Mouse (Mus musculus): ENCODE results near the gene Aldh9a1. TPM values are rescaled to one million over a fixed set of nuclear protein-coding genes. Genes with fewer than 3 reads are reported as not detected.
"Not testable (repeated sequence)": the region's sequence is repeated elsewhere in the genome, so short reads cannot be mapped to it uniquely, and the experiment has no call there.

Aldh9a1 gene
- polyA plus RNA-seq, 1 experiment from 2014 or later, result 36.2 TPM

DNA sequence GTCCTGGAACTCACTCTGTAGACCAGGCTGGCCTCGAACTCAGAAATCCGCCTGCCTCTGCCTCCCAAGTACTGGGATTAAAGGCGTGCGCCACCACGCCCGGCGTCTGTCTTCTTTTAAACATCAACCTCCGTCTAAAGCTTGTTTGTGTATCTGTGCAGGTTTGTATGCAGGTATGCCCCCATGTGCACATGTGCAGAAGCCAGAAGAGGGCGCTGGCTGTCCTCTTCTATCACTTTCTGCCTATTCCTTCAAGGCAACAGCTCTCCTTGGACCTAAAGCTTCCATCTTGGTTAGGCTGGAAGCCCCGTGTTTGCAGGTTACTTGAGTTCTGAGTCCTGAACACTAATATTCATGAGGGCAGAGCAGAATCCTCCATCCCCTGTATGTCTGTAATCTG is 7.0 kb upstream of the Aldh9a1 start:
- no peaks in the 10 kb centered on the region for H3K27me3 ChIP-seq (ENCODE audit: control insufficient read depth, insufficient read depth, low read length)
- 90% methylated on average over 9 of the region's 10 CpGs for WGBS
- no peaks in the 10 kb centered on the region for H3K36me3 ChIP-seq (ENCODE audit: control insufficient read depth, insufficient read depth, low read length)
- no peak for DNase-seq (ENCODE audit: low spot score)
- no peak overlapping the region for H3K4me3 ChIP-seq (ENCODE audit: low read depth, low read length)
- no peak overlapping the region for H3K27ac ChIP-seq (ENCODE audit: low read depth, low read length)
- no peaks in the 10 kb centered on the region for H3K9me3 ChIP-seq (ENCODE audit: control insufficient read depth, low read length)
- no peak overlapping the region for H3K9ac ChIP-seq (ENCODE audit: low read depth, low read length)
- no peak for ATAC-seq (ENCODE audit: low FRiP score)
- H3K4me2 ChIP-seq (replicated peaks; ENCODE audit: low read depth, low read length), result no peak overlapping the region
- no peaks in the 10 kb centered on the region for H3K4me1 ChIP-seq (replicated peaks; ENCODE audit: control insufficient read depth, insufficient read depth, low read length)

DNA sequence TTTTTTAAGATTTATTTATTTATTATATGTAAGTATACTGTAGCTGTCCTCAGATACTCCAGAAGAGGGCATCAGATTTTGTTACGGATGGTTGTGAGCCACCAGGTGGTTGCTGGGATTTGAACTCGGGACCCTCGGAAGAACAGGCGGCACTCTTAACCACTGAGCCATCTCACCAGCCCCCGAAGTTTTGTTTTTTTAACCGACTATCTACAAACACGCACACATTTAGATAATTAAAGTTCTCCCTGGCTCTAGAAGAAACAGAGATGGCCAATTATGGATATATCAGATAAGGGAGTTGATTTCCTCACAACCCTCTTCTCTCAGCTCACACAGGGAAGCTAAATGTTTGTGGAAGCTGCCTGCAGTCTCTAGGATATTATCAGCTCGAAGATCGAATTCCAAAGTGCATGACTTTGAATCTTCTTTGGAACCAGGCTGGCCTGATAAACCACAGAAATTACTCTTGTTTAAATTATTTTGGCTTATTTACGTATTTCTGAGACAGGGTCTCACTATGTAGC is 3.7 kb upstream of the Aldh9a1 start:
- not testable (repeated sequence) for H3K4me3 ChIP-seq (ENCODE audit: low read depth, low read length); DNase-seq (ENCODE audit: low spot score); H3K27me3 ChIP-seq (ENCODE audit: control insufficient read depth, insufficient read depth, low read length); H3K4me2 ChIP-seq (replicated peaks; ENCODE audit: low read depth, low read length); H3K27ac ChIP-seq (ENCODE audit: low read depth, low read length); H3K36me3 ChIP-seq (ENCODE audit: control insufficient read depth, insufficient read depth, low read length); H3K9me3 ChIP-seq (ENCODE audit: control insufficient read depth, low read length); H3K9ac ChIP-seq (ENCODE audit: low read depth, low read length); ATAC-seq (ENCODE audit: low FRiP score); H3K4me1 ChIP-seq (replicated peaks; ENCODE audit: control insufficient read depth, insufficient read depth, low read length)
- 94% methylated on average over 10 of the region's 10 CpGs for WGBS

- H3K36me3 ChIP-seq (ENCODE audit: control insufficient read depth, insufficient read depth, low read length); H3K4me1 ChIP-seq (replicated peaks; ENCODE audit: control insufficient read depth, insufficient read depth, low read length); ATAC-seq (ENCODE audit: low FRiP score); H3K4me3 ChIP-seq (ENCODE audit: low read depth, low read length); H3K9me3 ChIP-seq (ENCODE audit: control insufficient read depth, low read length); H3K27me3 ChIP-seq (ENCODE audit: control insufficient read depth, insufficient read depth, low read length); H3K4me2 ChIP-seq (replicated peaks; ENCODE audit: low read depth, low read length); H3K27ac ChIP-seq (ENCODE audit: low read depth, low read length); DNase-seq (ENCODE audit: low spot score); H3K9ac ChIP-seq (ENCODE audit: low read depth, low read length): not testable (repeated sequence)
- 63% methylated on average over 3 of the region's 3 CpGs for WGBS
Observed at GRCm38 (mm10) chr1:167349206-167349605, 585 bp upstream of the Aldh9a1 start.

GRCm38 (mm10) chr1:167350597-167351415 is 1.0 kb downstream of the Aldh9a1 start:
- no peaks in the 10 kb centered on the region for H3K27me3 ChIP-seq (ENCODE audit: control insufficient read depth, insufficient read depth, low read length)
- 36% methylated on average over 13 of the region's 13 CpGs for WGBS
- H3K36me3 ChIP-seq (ENCODE audit: control insufficient read depth, insufficient read depth, low read length), result no peaks in the 10 kb centered on the region
- H3K4me3 ChIP-seq (ENCODE audit: low read depth, low read length), result peak overlapping the region; percentile 69
- no peaks in the 10 kb centered on the region for H3K4me1 ChIP-seq (replicated peaks; ENCODE audit: control insufficient read depth, insufficient read depth, low read length)
- DNase-seq (ENCODE audit: low spot score), result no peak
- peak overlapping the region; percentile 91 for H3K4me2 ChIP-seq (replicated peaks; ENCODE audit: low read depth, low read length)
- ATAC-seq (ENCODE audit: low FRiP score), result no peak
- no peaks in the 10 kb centered on the region for H3K9me3 ChIP-seq (ENCODE audit: control insufficient read depth, low read length)
- peak overlapping the region; percentile 75 for H3K9ac ChIP-seq (ENCODE audit: low read depth, low read length)
- H3K27ac ChIP-seq (ENCODE audit: low read depth, low read length), result no peak overlapping the region; the same call in 1 of the 2 replicates

DNA sequence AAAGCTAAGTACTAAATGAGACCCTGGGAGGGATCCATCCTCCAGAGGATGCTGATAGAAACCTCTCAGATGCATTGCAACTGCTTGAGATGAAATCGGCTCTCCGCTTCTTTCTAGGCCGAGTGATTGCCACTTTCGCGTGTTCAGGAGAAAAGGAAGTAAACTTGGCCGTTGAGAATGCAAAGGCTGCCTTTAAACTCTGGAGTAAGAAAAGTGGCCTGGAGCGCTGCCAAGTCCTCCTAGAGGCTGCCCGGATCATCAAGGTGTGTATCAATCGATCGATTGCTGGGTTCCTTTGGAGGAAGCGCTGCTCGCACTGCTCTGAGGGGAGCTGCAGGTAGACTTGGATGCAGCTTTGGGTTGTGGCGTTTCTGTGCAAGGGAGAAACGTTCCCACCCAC is 2.6 kb downstream of the Aldh9a1 start:
- Histone ChIP-seq H3K4me1 (replicated peaks; ENCODE audit: control insufficient read depth, insufficient read depth, low read length) (no peaks in the 10 kb centered on the region), H3K27ac (ENCODE audit: low read depth, low read length) (no peak overlapping the region), H3K4me3 (ENCODE audit: low read depth, low read length) (no peak overlapping the region), H3K27me3 (ENCODE audit: control insufficient read depth, insufficient read depth, low read length) (no peaks in the 10 kb centered on the region), H3K4me2 (replicated peaks; ENCODE audit: low read depth, low read length) (no peak overlapping the region), H3K9me3 (ENCODE audit: control insufficient read depth, low read length) (no peaks in the 10 kb centered on the region), H3K36me3 (ENCODE audit: control insufficient read depth, insufficient read depth, low read length) (no peaks in the 10 kb centered on the region), H3K9ac (ENCODE audit: low read depth, low read length) (no peak overlapping the region)
- ATAC-seq (ENCODE audit: low FRiP score), result no peak
- no peak for DNase-seq (ENCODE audit: low spot score)
- WGBS, result 95% methylated on average over 14 of the region's 14 CpGs

DNA sequence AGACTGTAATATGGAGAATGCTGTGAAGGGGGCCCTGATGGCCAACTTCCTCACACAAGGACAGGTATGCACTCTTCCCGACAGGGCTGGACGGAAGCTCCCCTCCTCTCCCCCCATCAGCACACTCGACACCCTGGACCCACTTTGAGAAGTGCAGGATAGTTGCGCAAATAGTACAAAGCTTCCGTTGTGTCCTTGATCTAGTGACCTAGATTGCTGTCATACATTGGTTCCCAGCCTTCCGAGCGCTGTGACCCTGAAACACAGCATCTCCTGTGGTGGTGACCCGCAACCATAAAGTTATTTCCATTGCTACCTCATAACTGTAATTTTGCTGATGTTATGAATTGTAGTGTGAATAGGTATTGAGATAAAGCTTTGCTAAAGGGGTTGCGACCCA is 7.6 kb downstream of the Aldh9a1 start:
- H3K27ac ChIP-seq (ENCODE audit: low read depth, low read length), result no peak overlapping the region
- H3K4me3 ChIP-seq (ENCODE audit: low read depth, low read length), result no peak overlapping the region
- H3K9ac ChIP-seq (ENCODE audit: low read depth, low read length), result no peak overlapping the region
- H3K27me3 ChIP-seq (ENCODE audit: control insufficient read depth, insufficient read depth, low read length), result no peaks in the 10 kb centered on the region
- no peak for ATAC-seq (ENCODE audit: low FRiP score)
- WGBS, result 96% methylated on average over 9 of the region's 9 CpGs
- H3K9me3 ChIP-seq (ENCODE audit: control insufficient read depth, low read length), result no peaks in the 10 kb centered on the region
- no peaks in the 10 kb centered on the region for H3K4me1 ChIP-seq (replicated peaks; ENCODE audit: control insufficient read depth, insufficient read depth, low read length)
- H3K36me3 ChIP-seq (ENCODE audit: control insufficient read depth, insufficient read depth, low read length), result no peaks in the 10 kb centered on the region
- no peak for DNase-seq (ENCODE audit: low spot score)
- H3K4me2 ChIP-seq (replicated peaks; ENCODE audit: low read depth, low read length), result no peak overlapping the region

DNA sequence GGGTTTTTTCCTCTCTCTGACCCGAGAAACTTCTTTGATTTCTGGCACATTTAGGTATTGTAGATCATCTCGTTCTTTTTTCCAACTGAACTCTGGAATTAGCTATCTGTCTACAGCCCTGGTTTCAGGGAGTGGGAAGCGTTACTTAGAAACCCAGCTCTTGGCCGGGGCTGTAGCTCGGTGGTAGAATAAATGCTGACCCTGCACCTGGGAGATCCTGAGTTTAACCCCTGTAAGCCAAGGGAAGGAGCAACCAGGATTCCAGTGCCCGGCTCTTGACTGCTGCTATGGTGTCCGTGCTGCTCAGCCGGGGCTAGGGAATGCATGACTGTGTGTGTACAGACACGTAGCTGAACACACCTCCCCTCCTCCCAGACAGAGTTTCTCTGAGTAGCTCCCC is 8.9 kb downstream of the Aldh9a1 start:
- Histone ChIP-seq H3K4me2 (replicated peaks; ENCODE audit: low read depth, low read length) (no peak overlapping the region), H3K9me3 (ENCODE audit: control insufficient read depth, low read length) (no peaks in the 10 kb centered on the region), H3K27me3 (ENCODE audit: control insufficient read depth, insufficient read depth, low read length) (no peaks in the 10 kb centered on the region), H3K9ac (ENCODE audit: low read depth, low read length) (no peak overlapping the region), H3K4me1 (replicated peaks; ENCODE audit: control insufficient read depth, insufficient read depth, low read length) (no peaks in the 10 kb centered on the region), H3K4me3 (ENCODE audit: low read depth, low read length) (no peak overlapping the region), H3K27ac (ENCODE audit: low read depth, low read length) (no peak overlapping the region), H3K36me3 (ENCODE audit: control insufficient read depth, insufficient read depth, low read length) (no peaks in the 10 kb centered on the region)
- no peak for ATAC-seq (ENCODE audit: low FRiP score)
- no peak for DNase-seq (ENCODE audit: low spot score)
- WGBS, result 91% methylated on average over 9 of the region's 9 CpGs

- 65% methylated on average over 4 of the region's 4 CpGs for WGBS
- Histone ChIP-seq H3K27me3 (ENCODE audit: control insufficient read depth, insufficient read depth, low read length) (no peaks in the 10 kb centered on the region), H3K4me1 (replicated peaks; ENCODE audit: control insufficient read depth, insufficient read depth, low read length) (no peaks in the 10 kb centered on the region), H3K4me2 (replicated peaks; ENCODE audit: low read depth, low read length) (no peak overlapping the region), H3K9me3 (ENCODE audit: control insufficient read depth, low read length) (no peaks in the 10 kb centered on the region), H3K36me3 (ENCODE audit: control insufficient read depth, insufficient read depth, low read length) (no peaks in the 10 kb centered on the region), H3K4me3 (ENCODE audit: low read depth, low read length) (no peak overlapping the region), H3K9ac (ENCODE audit: low read depth, low read length) (no peak overlapping the region), H3K27ac (ENCODE audit: low read depth, low read length) (no peak overlapping the region)
- DNase-seq (ENCODE audit: low spot score) (no peak), ATAC-seq (ENCODE audit: low FRiP score) (no peak)
Observed at GRCm38 (mm10) chr1:167360268-167360667, 10.5 kb downstream of the Aldh9a1 start.

DNA sequence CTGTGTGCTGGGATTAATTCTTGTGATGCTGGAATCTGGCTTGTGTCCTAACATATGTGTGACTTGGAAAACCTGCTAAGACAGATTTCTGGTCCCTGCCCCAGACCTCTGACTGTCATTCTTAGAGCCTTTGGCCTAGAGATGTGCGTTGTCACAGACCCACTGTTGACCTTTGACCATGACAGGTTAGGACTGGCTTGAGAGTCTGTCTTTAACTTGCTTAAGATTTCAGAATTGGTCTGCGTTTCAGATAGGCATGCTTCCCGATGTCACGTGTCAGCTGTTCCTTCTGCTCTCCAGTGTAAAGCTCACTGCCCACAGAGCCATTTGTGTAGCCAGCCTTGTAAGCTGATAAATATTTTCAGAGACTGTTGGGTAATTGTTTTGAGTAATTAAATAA is 13.0 kb downstream of the Aldh9a1 start:
- Histone ChIP-seq H3K27me3 (ENCODE audit: control insufficient read depth, insufficient read depth, low read length) (no peaks in the 10 kb centered on the region), H3K4me2 (replicated peaks; ENCODE audit: low read depth, low read length) (no peak overlapping the region), H3K4me1 (replicated peaks; ENCODE audit: control insufficient read depth, insufficient read depth, low read length) (no peaks in the 10 kb centered on the region), H3K4me3 (ENCODE audit: low read depth, low read length) (no peak overlapping the region), H3K36me3 (ENCODE audit: control insufficient read depth, insufficient read depth, low read length) (0 out of 2 replicates have a peak, but pooled peaks cover 3% of the 10 kb centered on the region), H3K27ac (ENCODE audit: low read depth, low read length) (no peak overlapping the region), H3K9me3 (ENCODE audit: control insufficient read depth, low read length) (no peaks in the 10 kb centered on the region), H3K9ac (ENCODE audit: low read depth, low read length) (no peak overlapping the region)
- DNase-seq (ENCODE audit: low spot score) (no peak), ATAC-seq (ENCODE audit: low FRiP score) (no peak)
- 89% methylated on average over 4 of the region's 4 CpGs for WGBS

All from hindbrain, embryonic 11.5 days (tissue).